Mouse (Mus musculus) R1 (cell line): ENCODE data around the gene Dusp1.
A peak's percentile ranks its signal among the peaks of the same experiment; 100 is the strongest.

ENCODE experiments used
- DNase-seq: peaks from one replicate; pipeline ENCODE4 v3.0.0-alpha.2; 2018; ENCODE audit warnings: low read depth, low spot score

The Dusp1 gene

DNA sequence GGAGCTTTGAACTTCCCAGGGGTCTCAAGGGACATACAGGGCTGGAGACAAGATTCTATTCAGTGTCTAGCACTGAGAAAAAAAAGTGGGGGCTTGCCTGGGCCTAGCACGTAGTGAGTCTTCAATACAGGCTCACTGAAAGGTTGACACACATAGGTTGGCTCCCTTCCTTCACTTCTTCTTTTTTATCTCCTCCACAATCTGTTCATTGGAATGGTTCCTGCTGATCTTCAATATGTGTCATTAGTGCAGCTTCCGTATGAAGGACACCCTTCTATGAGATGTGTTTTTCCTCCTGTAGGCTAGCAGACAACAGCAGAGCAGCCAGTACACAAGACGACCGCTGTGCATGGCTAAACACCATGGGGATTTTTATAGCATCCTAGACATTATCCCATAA is 37.1 kb downstream of the Dusp1 start:
- no peak for DNase-seq

DNA sequence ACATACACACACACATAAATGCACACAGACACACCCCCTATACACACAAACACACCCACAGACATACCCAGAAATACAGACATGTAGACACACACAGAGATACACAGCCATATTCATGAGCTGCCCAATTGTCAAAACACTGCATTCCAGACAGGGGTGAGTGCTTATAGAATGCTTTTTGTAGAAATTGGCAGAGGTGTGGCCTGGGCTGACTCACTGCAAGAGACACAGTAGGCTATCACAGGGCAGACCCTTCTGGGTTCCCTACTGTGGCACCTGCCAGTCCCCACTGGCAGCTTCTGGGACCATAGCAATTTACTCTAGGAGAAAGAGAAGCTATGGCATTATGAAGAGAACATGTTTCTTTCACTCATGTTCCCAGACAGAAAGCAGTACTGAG is 37.6 kb downstream of the Dusp1 start:
- no peak for DNase-seq

DNA sequence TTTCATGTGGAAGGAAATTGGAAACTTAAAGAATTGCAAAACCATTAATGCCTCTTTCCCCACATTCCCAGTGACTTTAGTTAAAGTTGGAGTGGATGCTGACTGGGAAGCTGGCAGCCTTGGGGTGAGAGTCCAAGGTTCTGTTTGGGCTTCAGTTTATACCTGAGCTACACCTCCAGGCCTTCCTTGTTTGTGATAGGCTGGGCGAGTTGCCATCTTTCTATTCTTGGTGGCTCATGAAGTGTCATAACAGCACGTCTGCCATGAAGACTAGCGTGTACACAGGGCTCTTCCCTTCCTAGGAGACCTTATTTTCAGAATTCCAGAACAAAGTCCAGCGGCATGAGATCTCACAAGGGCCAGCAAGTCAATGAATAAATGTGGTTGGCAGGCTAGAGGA is 39.2 kb downstream of the Dusp1 start:
- DNase-seq: no peak

DNA sequence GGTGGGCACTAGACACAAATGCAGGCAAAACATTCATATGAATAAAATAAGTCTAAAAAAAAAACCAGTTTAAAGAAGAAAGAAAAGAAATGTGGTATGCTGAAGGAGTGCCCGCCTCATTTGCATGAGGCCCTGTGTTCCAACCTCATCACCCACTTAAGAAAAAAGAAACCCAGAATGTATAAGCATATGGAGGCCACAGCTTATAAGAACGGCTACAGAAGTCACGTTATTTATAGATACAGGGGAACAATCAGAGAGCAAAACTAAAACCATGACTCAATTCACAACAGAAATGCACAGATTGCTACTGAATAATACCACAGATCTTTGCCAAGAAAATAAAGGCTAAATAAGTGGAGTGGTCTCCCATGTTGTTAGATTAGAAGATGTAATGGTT is 43.6 kb downstream of the Dusp1 start:
- DNase-seq: no peak

DNA sequence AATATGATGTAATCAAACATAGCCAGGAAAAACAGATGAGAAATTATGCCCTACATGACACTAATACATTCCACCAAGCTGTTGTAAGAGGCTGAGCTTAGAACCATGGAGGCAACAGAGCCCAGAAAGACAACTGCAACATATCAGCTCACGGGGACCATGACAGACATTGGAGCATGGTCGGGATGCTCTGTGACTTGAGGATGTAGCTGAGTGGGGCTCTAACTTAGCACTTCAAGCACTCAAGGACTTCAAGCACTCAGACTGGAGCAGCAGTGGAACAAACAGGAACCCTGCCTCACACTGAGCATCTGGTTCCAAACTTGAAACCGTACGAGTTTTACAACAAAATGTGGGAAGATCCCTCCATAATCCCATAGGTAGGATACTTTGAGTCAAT is 46.3 kb downstream of the Dusp1 start:
- no peak for DNase-seq

DNA sequence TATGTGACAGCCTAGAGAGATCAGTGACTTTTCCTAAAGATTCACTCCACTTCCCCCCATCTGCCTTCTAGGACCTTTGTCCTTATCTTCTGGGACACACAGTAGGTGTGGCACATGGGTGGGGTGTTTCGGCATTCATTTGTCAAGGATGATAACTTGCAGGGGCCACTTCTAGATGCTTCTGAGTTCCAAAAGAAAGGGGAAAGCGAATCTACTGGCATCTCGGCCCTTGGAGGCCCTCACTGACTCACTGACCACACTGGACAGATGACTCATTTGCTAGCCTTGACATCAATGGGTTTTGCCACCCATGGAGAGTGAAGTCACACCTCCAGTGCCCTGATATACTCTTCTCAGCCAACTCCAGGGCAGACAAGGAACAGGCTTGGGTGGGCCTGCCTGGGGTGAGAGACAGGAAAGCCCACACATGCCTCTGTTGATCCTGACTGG is 47.3 kb downstream of the Dusp1 start:
- no peak for DNase-seq

DNA sequence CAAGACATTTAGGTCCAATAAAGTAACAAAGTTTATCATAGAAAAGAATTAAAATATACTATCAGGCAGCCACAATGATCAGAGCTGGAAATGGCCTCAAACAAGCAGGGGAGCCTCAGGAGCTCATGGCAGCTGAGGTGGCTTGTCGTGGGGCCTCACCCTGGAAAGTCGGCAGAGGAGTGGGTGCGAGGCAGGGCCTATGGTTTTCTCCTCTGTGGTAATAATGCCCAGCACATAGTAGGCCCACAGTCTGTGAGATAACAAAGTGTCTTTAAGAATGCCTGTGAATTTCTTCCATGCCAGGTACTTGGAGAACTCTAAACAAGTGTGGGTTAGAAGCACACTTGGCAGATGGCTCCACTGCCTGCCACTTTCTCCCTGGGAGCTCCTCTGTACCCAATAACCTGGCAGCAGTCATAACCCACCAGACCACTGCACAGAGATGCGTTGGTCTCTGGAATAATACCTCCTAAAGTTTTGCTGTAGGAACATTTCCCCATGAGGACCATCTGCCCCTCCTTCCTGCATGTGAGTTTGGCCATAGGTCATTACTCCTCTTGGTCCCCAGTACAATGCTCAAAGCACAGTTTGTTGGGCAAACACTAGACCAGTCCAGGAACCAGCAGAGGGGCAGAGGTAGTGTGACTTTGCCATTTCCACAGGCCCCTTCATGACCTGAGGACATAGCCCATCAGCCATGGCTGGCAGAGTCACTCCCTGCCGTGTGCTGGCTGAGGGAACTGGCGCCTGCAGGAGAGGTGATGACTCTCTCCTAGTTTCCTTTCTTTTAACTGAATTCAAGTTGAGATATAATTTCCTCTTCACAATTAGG is 48.3 kb downstream of the Dusp1 start:
- no peak for DNase-seq

DNA sequence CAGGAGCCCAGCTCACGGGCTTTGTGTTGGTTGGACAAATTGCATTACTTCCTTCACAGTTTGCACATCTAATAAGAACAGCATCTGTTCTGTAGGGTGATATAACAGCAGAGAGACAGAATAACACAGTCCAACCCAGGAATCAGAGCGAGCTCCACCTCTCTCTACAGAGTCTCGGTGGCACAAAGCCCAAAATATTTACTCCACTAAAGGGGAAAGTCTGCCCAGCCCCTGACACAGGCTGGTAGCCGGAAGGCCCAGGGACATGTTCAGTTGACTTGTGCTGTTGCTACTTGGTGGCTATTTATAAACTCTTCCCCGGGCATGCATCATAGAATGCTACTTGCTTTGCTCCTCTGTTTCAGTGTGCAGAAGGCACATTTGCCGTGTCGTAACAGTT is 49.0 kb downstream of the Dusp1 start:
- DNase-seq: no peak

DNA sequence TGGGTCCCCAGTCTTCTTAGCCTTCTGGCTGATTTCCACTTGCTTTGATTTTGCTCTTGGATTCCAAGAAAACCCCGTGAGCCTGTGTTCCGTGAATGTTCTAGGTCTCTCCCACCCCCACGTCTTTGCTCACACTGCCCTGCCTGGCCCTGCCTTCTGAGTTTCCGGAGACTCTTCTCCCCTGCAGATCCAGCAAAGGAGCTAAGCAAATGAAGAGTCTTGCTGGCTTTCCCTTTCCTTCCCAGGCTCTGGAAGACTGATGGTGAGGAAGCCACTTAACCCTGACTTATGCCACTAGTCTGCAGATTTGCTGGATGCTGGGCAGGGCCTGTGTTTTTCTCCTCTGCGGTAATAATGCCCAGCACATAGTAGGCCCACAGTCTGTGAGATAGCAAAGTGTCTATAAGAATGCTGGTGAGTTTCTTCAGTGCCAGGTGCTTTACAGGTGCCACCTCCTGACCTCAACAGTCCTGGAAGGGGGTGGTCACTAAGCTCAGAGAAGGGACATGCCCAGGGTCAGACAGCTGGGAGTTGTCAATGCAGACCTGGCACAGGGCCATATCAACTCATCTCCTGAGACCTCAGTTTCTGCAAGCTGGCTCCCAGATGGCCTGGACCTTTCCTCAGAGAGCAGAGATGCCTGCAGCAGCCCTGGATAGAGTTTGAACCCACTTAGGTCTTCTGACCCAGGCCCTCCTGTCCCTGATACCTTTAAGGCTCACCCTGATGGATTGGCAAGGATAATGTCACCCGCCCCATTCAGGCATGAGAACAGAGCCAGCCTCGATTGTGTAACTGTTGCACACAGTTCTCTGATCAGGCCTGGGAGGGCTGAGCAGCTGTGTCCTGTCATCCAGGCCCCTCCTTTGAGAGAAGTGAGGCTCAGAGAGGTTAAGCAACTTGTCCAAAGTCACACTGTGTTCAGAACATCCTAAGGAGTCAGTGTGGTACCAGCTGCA is 49.8 kb downstream of the Dusp1 start:
- no peak for DNase-seq

DNA sequence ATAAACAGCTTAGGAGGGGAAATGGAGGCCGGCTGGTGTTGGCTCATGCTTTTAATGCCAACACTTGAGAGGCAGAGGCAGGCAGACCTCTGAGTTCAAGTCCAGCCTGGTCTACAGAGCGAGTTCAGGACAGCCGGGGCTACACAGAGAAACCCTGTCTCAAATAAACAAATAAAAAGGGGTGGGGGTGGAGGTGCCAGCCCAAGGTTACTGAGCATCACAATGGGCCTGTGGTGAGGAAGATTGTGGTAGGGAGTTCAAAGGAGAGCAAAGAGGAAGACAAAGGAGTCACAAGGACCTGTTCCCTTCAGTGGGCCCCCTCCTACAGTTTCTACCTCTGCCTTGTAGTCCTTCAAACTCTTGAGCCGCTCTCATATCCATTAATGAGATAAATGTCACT is 50.7 kb downstream of the Dusp1 start:
- DNase-seq: peak; percentile 80

DNA sequence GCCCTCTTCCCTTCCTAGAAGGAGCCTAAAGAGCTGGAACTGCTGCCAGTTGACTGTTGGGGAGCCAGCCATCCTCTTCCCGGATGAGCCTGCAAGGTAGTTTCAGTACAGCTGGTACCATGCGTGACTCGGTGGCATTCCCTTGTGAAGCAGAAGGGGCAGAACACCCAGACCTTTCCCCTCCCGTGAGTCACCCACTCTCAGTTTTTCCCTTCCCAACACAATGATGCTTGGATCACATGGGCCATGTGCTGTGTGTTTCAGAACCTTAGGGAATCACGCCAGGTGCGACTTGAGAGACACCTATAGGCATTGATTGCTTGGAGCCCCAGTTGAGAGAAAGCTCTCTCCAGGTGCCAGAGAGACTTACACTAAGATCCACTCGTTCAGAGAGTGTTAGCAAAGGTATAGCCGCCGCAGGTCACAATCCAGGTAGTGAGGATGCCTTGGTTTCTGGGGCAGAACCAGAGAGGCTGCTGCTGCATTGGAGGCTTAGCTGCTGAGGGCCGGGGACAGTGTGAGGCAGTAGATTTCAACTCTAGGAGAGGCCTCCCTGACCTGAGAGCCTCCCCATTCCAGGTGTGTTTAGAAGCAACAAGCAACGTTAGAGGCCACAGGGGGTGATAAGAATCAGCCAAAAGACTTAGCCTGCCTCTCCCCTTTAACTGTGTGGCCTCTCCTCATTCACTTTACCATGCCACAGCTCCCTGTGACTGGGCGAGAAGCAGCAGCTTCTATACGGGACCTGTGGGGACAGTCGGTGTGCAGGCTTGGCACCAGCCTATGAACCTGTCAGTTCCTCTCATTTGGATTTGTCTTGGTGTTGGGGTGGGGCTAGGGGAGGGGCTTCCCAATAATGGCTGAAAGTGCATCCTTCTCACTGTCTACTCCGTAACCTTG is 51.5 kb downstream of the Dusp1 start:
- DNase-seq: no peak

DNA sequence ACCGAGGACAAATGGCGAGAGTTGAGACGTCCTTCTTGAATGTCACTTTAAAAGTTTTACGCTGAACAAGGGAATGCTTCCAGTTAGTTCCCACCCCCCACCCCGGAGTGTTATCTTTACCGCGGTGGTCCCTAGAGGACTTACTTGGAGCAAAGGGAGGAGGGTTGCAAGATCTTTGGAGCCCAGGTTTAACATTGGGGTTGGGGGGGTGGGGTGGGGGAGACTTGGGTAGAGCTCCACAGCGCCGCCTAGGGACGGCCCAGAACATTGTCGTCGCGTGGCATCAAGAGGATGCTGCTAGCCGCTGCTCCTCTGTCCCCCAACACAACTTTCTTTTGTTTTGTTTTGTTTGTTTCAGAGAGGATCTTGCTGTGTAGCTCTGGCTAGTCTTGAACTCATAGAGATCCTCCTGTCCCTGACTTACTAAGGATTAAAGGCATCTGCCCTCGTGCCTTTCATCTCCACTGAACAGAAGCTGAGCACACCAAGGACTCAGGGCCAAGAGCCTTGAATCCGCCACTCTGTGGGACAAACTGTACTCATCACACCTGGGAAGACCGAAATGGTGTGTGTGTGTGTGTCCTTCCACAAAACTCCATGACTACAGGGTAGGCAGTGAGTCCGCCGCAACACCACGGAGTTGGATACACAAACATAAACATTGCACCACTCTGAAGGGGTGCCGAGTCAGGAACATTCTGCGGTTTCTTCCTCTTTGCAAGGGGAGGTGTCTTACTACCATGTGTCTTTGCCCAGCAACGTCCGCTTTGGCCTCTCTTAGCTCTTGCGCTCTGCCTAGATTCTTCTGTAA is 52.8 kb downstream of the Dusp1 start:
- DNase-seq: no peak

DNA sequence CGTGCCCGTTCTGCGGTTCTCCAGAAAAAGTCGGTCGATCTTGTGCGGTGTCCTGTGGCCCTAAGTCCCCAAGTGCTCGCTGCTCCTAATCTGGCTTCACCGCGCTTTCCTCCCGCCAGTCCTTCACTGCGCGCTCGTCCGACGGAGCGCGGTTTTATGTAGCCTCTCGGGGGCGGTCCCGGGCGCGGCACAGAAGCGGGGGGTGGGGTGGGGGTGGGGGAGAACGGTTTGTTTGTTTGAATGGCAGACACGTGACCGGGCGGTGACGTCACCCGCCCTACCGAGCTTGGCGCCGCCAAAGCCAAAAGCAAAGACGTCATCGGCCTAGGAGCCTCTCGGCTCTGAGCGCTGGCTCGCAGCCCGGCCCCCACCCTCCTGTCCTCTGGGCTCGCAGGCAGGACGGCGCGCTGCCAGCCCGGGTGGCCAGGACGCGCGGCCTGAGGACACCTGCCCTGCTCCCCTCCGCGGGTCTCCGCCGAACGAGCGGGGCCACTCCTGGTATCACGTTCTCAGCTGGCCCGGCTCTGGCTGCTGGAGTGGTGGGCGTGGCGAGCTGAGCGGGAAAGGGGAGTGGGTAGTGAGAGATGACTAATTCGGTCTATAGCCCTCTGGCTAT is 53.5 kb downstream of the Dusp1 start:
- peak; percentile 96 for DNase-seq

DNA sequence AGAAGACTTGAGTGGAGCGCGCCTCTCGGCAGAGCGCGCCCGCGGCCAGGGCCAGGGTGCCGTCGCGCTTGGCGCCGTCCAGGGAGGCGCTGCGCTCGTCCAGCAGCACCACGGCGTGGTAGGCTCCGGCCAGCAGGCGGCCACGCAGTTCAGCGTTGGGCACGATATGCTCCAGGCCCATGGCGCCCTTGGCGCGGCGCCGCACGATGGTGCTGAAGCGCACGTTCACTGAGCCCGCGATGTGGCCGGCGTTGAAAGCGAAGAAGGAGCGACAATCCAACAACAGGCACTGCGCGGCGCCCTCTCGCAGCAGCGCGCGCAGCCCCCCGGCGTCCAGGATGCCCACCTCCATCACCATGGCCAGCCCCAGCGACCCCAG is 54.0 kb downstream of the Dusp1 start:
- DNase-seq: no peak

DNA sequence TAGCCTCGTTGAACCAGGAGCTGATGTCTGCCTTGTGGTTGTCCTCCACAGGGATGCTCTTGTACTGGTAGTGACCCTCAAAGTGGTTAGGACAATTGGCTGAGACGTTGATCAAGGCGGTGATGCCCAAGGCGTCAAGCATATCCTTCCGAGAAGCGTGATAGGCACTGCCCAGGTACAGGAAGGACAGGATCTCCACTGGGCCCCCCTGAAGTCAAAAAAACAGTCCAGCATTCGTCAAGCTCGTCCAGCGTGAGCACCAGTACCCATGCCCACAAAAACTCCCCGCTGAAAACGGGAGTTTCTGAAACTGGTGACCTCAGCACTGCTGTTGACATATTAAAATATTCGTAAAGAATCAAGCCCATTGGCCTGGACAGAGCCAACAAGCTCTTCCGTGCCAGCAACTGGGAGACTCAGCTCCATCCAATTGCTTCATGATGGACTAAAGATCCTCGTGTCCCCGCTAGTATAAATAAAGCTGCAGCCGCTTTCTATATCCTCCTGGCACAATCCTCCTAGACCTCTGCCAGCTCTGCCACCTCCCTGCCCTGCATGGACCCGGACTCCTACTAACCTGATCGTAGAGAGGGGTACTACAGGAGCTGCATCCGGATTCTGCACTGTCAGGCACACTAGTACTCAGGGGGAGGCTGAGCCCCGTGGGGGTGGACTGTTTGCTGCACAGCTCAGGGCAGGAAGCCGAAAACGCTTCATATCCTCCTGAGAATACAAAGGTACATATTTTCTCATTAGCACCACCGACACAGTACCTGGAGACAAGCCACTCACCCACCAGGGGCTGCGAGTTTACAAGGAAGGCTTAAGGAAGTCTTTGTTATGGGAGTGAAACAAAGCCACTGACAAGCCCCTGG is 54.7 kb downstream of the Dusp1 start:
- no peak for DNase-seq

DNA sequence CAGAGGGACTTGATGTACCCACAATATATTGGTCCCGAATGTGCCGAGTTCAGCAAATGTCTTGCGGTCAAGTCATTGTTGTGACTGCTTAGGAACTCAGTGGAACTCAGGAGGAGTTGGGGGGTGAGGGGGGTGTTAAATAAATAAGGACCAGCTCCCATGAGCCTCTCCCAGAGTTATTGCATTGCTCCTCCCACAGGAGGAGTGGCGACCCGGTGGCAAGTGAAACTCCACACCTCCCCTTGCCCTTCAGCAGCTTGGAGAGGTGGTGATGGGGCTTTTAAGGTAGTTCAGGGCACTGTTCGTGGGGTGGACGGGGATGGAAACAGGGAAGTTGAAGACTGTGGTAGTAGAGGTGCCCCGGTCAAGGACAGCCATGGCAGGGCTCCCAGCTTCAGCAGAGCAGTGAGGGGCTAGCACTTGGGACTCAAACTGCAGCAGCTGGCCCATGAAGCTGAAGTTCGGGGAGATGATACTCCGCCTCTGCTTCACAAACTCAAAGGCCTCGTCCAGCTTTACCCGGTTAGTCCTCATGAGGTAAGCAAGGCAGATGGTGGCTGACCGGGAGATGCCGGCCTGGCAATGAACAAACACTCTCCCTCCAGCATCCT is 55.8 kb downstream of the Dusp1 start:
- DNase-seq: peak; percentile 43

DNA sequence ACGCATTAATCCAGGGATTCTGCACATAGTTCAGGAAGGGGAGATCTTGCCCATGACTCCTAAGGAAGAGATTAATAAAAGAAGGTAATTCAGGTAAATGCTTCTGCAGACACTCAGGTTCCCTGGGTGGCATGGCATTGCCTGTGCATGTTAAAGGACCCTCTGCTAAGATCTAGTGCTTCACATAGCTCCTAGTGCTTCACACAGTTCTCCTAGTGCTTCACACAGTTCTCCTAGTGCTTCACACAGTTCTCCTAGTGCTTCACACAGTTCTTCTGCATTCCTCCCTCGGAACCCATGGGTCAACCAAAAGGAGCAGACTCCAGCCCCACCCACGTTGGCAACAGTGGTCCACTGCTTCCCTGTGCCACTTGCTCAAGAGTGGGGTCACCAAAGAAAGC is 56.7 kb downstream of the Dusp1 start:
- DNase-seq: no peak

DNA sequence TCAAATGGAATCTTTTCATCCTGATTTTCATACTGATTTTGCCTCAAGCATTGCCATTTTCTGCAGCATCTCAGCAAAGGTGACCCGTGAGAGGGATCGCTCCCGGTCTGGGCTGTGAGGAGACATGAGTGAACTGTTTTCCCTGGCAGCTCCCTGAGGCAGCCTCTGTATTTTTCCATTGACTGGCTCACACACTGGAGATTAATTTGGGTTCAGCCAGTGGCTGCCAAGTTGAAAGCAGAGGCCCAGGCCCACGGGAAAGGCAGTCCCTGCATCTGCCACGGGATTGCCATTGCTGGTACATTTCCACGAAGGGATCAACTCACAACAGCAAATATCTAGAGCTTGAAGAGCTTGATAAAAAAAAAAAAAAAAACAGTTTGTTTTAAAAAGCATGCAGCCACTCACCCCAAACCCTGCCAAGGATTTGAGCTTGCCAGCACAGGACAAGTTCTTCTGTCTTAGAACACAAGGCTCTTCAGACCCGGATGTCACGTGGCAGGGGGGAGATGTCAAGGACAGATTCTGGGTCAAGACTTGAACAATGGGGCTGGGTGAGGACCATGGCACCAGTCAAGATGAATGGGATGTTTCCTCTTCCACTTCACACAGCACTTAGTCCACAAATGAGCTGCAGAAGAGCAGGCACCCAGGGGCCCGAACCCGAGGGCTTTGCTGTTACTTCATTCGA is 57.8 kb downstream of the Dusp1 start:
- peak; percentile 79 for DNase-seq
